Mouse (Mus musculus): ENCODE results near the gene Siglecg.
"Not testable (repeated sequence)": the region's sequence is repeated elsewhere in the genome, so short reads cannot be mapped to it uniquely, and the experiment has no call there.

The Siglecg gene

DNA sequence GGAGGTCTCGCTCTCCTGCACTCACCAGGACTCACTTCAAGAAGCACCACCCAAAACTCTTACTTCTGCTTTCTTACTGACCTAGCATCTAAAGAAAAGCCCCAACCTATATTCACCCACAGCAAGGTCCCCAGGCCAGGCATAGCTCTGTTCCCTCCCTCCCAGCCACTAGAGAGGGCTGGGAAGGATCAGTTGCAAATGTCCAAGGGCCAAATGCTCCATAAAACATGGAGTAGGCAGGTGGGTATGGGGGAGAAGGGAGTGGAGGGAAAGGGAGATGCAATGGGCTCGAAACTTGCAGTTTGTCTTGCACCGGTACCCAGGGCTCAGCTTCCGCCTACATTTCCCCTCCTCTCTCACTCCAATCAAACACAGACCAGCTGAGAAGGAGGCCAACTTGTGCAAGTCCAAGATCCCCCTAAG is at the start of gene Siglecg:
Gene Siglecg, plus strand, starts transcription at position 74 of the 423 bp plus-strand sequence.
- DNase-seq (ENCODE audit: low spot score) = no peak

GRCm38 (mm10) chr7:43358556-43358955 is 49.4 kb upstream of the Siglecg start:
- peak; percentile 58 for DNase-seq (ENCODE audit: low spot score)

- DNase-seq (ENCODE audit: low spot score) = no peak
Observed at GRCm38 (mm10) chr7:43361442-43361841, 46.6 kb upstream of the Siglecg start.

GRCm38 (mm10) chr7:43362021-43362420 is 46.0 kb upstream of the Siglecg start:
- no peak for DNase-seq (ENCODE audit: low spot score)

GRCm38 (mm10) chr7:43378226-43378625 is 29.8 kb upstream of the Siglecg start:
- DNase-seq (ENCODE audit: low spot score) = no peak

- no peak for DNase-seq (ENCODE audit: low spot score)
Observed at GRCm38 (mm10) chr7:43392349-43393121, 15.5 kb upstream of the Siglecg start.

DNA sequence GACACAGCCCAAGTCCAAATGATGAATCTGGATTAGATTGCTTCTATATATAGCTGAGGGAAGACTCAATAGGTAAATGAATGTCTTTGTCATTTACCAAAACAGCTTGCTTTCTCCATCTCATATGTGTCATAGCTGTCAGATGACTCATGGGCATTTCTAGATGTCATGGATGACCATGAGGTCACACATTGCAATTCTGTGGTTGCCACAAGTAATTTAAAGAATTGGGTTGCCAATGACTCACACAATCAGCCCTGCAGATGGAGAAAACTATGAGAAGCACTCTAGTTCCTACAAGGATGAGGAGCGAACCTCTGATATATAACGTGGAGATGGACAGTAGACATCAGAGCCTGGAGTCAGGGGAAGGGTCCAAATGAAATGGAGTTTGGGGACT is 8.5 kb upstream of the Siglecg start:
- no peak for DNase-seq (ENCODE audit: low spot score)

- no peak for DNase-seq (ENCODE audit: low spot score)
Observed at GRCm38 (mm10) chr7:43402718-43403117, 5.3 kb upstream of the Siglecg start.

GRCm38 (mm10) chr7:43407573-43407972 is 431 bp upstream of the Siglecg start:
- DNase-seq (ENCODE audit: low spot score) = no peak

DNA sequence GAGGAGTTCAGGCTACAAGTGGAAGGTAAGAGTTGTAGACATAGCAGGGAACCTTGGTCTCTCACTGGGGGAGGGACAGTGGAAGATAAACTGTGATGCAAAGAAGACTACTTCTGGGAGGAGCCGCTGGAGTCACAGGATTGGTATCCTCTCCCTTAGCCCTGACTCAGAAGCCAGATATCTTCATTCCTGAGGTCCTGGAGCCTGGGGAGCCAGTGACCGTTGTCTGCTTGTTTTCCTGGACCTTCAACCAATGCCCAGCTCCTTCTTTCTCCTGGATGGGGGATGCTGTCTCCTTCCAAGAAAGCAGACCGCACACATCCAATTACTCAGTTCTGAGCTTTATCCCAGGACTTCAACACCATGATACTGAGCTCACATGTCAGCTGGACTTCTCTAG is 1.1 kb downstream of the Siglecg start:
- DNase-seq (ENCODE audit: low spot score) = no peak

DNA sequence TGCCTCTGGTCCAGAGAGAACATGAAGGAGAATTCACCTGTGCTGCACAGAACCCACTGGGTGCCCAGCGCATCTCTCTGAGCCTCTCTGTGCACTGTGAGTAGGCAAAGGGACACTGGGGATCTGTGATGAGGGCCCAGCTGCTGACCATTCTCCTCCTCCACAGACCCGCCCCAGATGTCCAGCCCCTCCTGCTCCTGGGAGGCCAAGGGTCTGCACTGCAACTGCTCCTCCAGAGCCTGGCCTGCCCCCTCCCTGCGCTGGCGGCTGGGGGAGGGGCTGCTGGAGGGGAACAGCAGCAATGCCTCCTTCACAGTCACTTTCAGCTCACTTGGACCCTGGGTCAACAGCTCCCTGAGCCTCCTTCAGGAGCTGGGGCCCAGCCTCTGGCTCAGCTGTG is 3.7 kb downstream of the Siglecg start:
- not testable (repeated sequence) for DNase-seq (ENCODE audit: low spot score)

GRCm38 (mm10) chr7:43417298-43417697 is 9.3 kb downstream of the Siglecg start:
- DNase-seq (ENCODE audit: low spot score) = no peak

DNA sequence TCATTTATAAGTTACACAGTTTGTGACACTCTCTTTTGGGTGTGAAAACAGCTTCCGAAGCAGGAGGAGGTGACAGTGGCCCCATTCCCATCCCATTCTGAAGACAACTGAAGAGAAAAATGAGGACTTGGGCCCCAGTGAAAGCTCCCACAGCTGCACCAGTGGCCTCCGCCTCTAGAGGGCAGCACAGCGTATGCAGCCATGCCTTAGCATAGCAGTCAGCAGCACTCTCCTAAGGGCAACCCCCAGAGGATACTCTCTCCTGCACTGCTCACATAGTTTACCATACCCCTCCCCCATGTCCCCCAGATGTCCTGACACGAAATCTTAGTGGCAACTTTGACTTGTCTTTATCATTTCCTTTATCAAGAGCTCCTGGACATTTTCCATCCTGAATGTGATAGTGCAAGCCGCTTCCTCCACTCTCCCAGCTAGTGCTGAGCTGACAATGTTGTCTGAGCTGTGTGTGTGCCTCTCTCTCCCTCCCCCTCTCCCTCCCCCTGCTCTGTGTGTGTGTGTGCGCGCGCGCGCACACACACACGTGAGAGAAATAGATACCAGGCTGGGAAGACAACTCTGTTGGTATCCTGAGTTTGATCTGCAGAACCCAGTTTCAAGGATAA is 15.1 kb downstream of the Siglecg start:
- peak; percentile 33 for DNase-seq (ENCODE audit: low spot score)

- DNase-seq (ENCODE audit: low spot score) = no peak
Observed at GRCm38 (mm10) chr7:43423991-43424625, 16.1 kb downstream of the Siglecg start.

- no peak for DNase-seq (ENCODE audit: low spot score)
Observed at GRCm38 (mm10) chr7:43427406-43427805, 19.4 kb downstream of the Siglecg start, which contains the start of gene Lim2. Lim2 (plus strand) TSS chr7:43427670.

- DNase-seq (ENCODE audit: low spot score) = no peak
Observed at GRCm38 (mm10) chr7:43429500-43429899, 21.5 kb downstream of the Siglecg start.

DNA sequence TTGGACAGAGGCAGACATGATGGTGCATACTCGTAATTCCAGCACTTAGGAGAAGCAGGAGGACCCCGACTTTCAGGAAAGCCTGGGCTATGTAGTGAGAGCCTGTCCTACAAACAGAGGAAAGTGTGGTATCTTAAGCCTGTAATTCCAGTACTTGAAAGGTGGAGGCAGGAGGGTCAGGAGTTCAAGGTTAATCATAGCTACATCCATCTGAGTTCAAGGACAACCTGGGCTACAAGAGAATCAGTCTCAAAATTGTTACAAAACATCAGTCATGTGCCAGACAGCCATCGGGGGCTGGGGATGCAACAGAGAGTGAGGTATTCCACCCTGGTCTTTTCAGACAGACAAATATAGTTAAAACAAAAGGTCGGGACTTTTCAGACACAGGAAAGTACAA is 24.9 kb downstream of the Siglecg start:
- no peak for DNase-seq (ENCODE audit: low spot score)

DNA sequence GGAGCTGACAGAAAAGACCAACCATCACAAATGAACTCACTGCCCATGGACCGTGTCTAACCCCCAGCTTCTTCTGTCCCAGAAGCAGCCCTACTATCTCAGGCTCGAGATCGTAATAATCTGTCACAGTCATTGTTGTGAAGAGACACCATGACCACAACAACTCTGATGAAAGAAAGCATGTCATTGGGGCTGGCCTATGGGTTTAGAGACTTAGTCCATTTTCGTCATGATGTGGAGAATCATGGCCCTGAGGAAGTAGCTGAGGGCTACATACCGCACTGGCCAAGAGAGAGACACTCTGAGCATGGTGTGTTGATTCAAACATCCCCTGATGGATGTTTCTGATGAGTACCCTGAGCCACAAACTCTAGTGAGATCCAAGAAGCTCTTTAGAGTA is 26.7 kb downstream of the Siglecg start:
- no peak for DNase-seq (ENCODE audit: low spot score)

GRCm38 (mm10) chr7:43436341-43437255 is 28.6 kb downstream of the Siglecg start, which contains the start of gene Nkg7:
Nkg7 (plus strand) TSS chr7:43437073.
- no peak for DNase-seq (ENCODE audit: low spot score)

GRCm38 (mm10) chr7:43438611-43439010 is 30.6 kb downstream of the Siglecg start:
- no peak for DNase-seq (ENCODE audit: low spot score)

DNA sequence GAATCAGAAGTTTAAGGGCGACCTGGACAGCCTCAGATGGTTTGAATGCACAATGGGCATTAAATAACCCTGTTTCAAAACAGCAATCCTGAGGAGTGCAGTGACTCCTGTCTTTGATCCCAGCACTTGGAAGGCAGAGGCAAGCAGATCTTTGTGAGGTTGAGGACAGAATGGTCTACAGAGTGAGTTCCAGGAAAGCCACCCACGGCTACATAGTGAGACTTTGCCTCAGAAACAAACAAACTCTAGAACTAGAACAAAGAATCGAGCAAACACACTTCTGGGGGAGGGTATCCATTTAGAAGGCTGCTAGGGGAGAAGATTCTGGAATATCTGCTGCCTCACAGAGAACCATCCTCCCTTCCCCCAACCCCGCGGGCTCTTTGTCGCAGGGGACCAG is 32.5 kb downstream of the Siglecg start, which contains the start of gene Cldnd2:
Gene Cldnd2, plus strand, starts transcription at position 301 of the 400 bp plus-strand sequence.
- DNase-seq (ENCODE audit: low spot score) = no peak

DNA sequence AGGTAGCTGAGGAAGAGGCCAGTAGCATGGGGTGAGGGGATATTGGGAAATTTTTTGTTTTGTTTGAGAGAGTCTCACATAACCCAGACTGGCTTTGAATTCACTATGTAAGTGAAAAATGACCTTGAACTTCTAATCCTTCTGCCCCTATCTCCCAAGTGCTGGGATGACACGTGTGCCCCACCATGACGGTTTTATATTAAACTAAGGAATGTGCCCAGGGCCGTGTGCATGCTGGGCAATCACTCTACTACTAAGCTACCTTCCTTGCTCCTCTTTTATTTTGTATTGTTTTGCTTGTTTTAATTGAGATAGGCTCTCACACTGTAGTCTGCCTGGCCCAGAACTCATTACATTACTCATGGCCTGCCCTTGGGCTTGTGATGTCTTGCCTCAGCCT is 33.1 kb downstream of the Siglecg start:
- DNase-seq (ENCODE audit: low spot score) = no peak
